Mouse (Mus musculus) B cell, adult 62 days (primary cell): ENCODE results near the gene Plcl2. TPM values are rescaled to one million over a fixed set of nuclear protein-coding genes. Genes with fewer than 3 reads are reported as not detected.

Source experiments
- total RNA-seq: library from RNA; stranded (reverse); gene quantifications from 4 replicates; pipeline ENCODE4 v1.2.4, GENCODE M21; 2023

Gene Plcl2
- 94.7 to 107 TPM (median 96.5 TPM) in 4 replicates for total RNA-seq

GRCm38 (mm10) chr17:50509251-50510104, at the start of gene Plcl2:
TSS of gene Plcl2 (plus strand) at chr17:50509403.

Other genes with a start within 250 kb of the Plcl2 start
- not detected in 4 replicates for gene Dazl, start 215.8 kb upstream of the Plcl2 start, total RNA-seq